Mouse (Mus musculus) hindbrain, embryonic 13.5 days (tissue): ENCODE measurements around the gene Mecom. TPM values are rescaled to one million over a fixed set of nuclear protein-coding genes. Genes with fewer than 3 reads are reported as not detected.

Experiments used
- ATAC-seq: fragments of 200-750 bp; cut with Nextera tagmentation; 2 replicates; pipeline ENCODE4 v1.8.0; 2017; ENCODE audit warnings: moderate TSS enrichment; ENCODE audit not compliant: low FRiP score
- H3K27ac ChIP-seq: fragments of 300-500 bp; sonication (generic); 2 replicates; pipeline ENCODE4 v1.5.1; 2015; ENCODE audit warnings: inconsistent platforms, mild to moderate bottlenecking, moderate library complexity
- H3K27me3 ChIP-seq: fragments of 300-500 bp; sonication (generic); 2 replicates; pipeline ENCODE4 v1.6.1; 2015; ENCODE audit warnings: mild to moderate bottlenecking, inconsistent platforms
- H3K36me3 ChIP-seq: fragments of 300-500 bp; sonication (generic); 2 replicates; pipeline ENCODE4 v1.6.1; 2015; ENCODE audit warnings: mild to moderate bottlenecking, inconsistent platforms
- H3K4me1 ChIP-seq: fragments of 300-500 bp; sonication (generic); replicated peaks from 2 replicates; pipeline ENCODE4 v1.6.1; 2015; ENCODE audit warnings: inconsistent platforms
- H3K4me2 ChIP-seq: fragments of 300-500 bp; sonication (generic); 2 replicates; pipeline ENCODE4 v1.6.1; 2015; ENCODE audit warnings: inconsistent platforms, mild to moderate bottlenecking, moderate library complexity
- H3K4me3 ChIP-seq: fragments of 300-500 bp; sonication (generic); 2 replicates; pipeline ENCODE4 v1.5.1; 2015; ENCODE audit warnings: mild to moderate bottlenecking, inconsistent platforms
- H3K9ac ChIP-seq: fragments of 300-500 bp; sonication (generic); 2 replicates; pipeline ENCODE4 v1.6.1; 2015; ENCODE audit warnings: mild to moderate bottlenecking, inconsistent platforms
- H3K9me3 ChIP-seq: fragments of 300-500 bp; sonication (generic); 2 replicates; pipeline ENCODE4 v1.6.1; 2016; ENCODE audit warnings: inconsistent platforms
- WGBS: fragments of 180-500 bp; shearing (Covaris S2); methylation state at CpG from one replicate; pipeline ENCODE4 v1.1.7; 2015; 5-methylcytosine and 5-hydroxymethylcytosine counted together
- polyA plus RNA-seq: library from polyadenylated mRNA; unstranded; fragments of >200 nt; fragmentation: Nextera tagmentation; extraction: Ambion mirVana; gene quantifications from 2 replicates; pipeline ENCODE4 v1.2.1, GENCODE M21; 2015

The Mecom gene
- polyA plus RNA-seq, 1 experiment from 2014 or later: 12.3 TPM

- no peak overlapping the region for H3K4me2 ChIP-seq
- no peak overlapping the region for H3K4me3 ChIP-seq
- H3K27me3 ChIP-seq: no peaks in the 10 kb centered on the region
- no peak for ATAC-seq
- no peaks in the 10 kb centered on the region for H3K9me3 ChIP-seq
- peaks cover 4% of the 10 kb centered on the region; the same call in 1 of the 2 replicates for H3K4me1 ChIP-seq
- H3K9ac ChIP-seq: no peak overlapping the region
- H3K27ac ChIP-seq: no peak overlapping the region
- no peaks in the 10 kb centered on the region for H3K36me3 ChIP-seq
- 82% methylated on average over 7 of the region's 7 CpGs for WGBS
Observed at GRCm38 (mm10) chr3:30000260-30000659, 547.5 kb downstream of the Mecom start.

DNA sequence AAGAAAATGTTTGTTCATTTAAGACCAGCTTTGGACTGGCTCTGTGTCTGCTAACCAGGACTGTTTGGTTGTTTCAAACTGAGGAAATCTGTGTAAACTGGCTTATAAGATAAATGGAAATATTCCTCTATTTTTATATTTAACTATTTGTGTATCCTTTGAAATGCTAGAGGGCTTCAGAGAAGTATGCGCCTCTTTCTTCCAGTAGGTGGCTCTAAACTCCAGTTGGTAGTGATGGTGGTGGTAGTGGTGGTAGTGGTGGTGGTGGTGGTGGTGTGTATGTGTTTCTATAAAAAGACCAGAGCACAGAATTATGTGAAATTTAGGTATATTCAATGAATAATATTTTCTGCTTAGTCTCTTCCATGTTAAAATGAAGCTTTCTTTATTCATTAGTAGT lies 548.8 kb downstream of the Mecom start:
- H3K27ac ChIP-seq: no peak overlapping the region
- no peaks in the 10 kb centered on the region for H3K27me3 ChIP-seq
- no peak overlapping the region for H3K4me2 ChIP-seq
- H3K4me1 ChIP-seq: no peaks in the 10 kb centered on the region
- H3K36me3 ChIP-seq: no peaks in the 10 kb centered on the region
- H3K4me3 ChIP-seq: no peak overlapping the region
- WGBS: 38% methylated on average over 1 of the region's 1 CpGs
- no peaks in the 10 kb centered on the region for H3K9me3 ChIP-seq
- ATAC-seq: no peak
- H3K9ac ChIP-seq: no peak overlapping the region

- no peaks in the 10 kb centered on the region for H3K36me3 ChIP-seq
- H3K27me3 ChIP-seq: no peaks in the 10 kb centered on the region
- no peak for ATAC-seq
- no peak overlapping the region for H3K9ac ChIP-seq
- WGBS: 86% methylated on average over 7 of the region's 7 CpGs
- H3K4me2 ChIP-seq: no peak overlapping the region
- no peak overlapping the region for H3K4me3 ChIP-seq
- H3K4me1 ChIP-seq: no peaks in the 10 kb centered on the region
- H3K27ac ChIP-seq: no peak overlapping the region
- no peaks in the 10 kb centered on the region for H3K9me3 ChIP-seq
Observed at GRCm38 (mm10) chr3:29997068-29997467, 550.7 kb downstream of the Mecom start.

DNA sequence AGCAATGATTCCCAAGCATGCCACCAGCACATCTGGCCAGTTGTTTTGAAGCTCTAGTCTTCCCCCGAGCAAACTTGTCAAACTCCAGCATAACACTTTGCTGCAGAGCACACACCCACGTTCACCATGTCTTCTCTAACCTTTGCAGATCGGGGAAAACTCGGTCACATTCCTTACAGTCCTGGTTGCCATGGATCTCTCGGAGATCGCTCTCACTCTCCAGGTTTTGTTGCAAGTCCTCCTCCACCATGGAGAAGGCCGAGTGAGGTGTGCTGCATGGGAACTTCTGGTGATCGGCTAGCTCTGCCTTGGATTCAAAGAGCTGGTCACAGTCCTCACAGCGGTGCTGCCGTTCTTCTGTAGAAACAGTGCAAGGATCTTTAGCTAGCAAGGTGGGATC lies 554.5 kb downstream of the Mecom start:
- Histone ChIP-seq H3K9ac (no peak overlapping the region), H3K36me3 (no peaks in the 10 kb centered on the region), H3K4me1 (no peaks in the 10 kb centered on the region), H3K9me3 (no peaks in the 10 kb centered on the region), H3K4me2 (no peak overlapping the region), H3K27ac (no peak overlapping the region), H3K4me3 (no peak overlapping the region), H3K27me3 (no peaks in the 10 kb centered on the region)
- no peak for ATAC-seq
- 67% methylated on average over 10 of the region's 10 CpGs for WGBS

DNA sequence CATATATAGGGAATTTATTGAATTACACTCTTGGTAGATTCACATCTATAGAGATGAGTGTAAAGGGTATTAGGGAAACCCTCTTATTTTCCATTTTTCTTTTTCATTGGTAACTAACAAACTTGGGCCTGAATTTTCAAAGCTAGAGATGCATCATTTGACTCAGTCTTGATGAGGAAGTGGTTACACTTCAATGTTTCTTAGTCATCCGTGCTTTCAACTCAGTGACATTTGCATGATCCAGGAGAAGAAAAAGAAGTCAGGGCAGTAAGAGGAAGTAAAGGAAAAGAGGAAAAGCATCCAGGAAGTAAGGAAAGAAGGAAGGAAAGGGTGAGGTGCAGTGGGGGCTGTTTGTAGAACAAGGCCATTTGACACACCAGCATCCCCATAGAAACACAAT lies 556.3 kb downstream of the Mecom start:
- ATAC-seq: no peak
- Histone ChIP-seq H3K9ac (no peak overlapping the region), H3K4me2 (no peak overlapping the region), H3K4me3 (no peak overlapping the region), H3K9me3 (no peaks in the 10 kb centered on the region), H3K27me3 (no peaks in the 10 kb centered on the region), H3K27ac (no peak overlapping the region), H3K36me3 (no peaks in the 10 kb centered on the region), H3K4me1 (no peaks in the 10 kb centered on the region)
- 97% methylated on average over 1 of the region's 1 CpGs for WGBS

DNA sequence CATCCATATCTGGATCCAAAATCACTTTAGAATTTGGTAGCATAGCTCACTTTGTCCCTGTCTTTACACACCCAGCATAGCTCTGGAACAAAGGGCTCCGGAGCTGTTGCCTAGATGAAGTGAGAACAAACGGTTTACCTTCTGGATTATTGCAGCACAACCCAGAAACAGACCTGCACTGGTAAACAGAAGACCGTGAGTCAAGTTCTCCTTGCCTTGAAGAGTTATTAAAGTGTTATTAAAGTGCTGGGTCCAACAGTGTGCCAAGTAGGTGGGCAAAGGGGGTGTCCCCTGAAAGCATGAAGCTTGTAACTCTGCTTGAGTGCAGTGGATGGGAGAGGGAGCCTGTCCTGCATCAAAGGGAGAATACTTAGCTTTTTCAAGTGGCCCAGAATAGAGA lies 563.4 kb downstream of the Mecom start:
- H3K9me3 ChIP-seq: no peaks in the 10 kb centered on the region
- no peaks in the 10 kb centered on the region for H3K27me3 ChIP-seq
- WGBS: 93% methylated on average over 3 of the region's 3 CpGs
- no peak overlapping the region for H3K9ac ChIP-seq
- no peak overlapping the region for H3K4me3 ChIP-seq
- H3K4me1 ChIP-seq: no peaks in the 10 kb centered on the region
- no peak overlapping the region for H3K27ac ChIP-seq
- H3K4me2 ChIP-seq: no peak overlapping the region
- ATAC-seq: no peak
- H3K36me3 ChIP-seq: no peaks in the 10 kb centered on the region

DNA sequence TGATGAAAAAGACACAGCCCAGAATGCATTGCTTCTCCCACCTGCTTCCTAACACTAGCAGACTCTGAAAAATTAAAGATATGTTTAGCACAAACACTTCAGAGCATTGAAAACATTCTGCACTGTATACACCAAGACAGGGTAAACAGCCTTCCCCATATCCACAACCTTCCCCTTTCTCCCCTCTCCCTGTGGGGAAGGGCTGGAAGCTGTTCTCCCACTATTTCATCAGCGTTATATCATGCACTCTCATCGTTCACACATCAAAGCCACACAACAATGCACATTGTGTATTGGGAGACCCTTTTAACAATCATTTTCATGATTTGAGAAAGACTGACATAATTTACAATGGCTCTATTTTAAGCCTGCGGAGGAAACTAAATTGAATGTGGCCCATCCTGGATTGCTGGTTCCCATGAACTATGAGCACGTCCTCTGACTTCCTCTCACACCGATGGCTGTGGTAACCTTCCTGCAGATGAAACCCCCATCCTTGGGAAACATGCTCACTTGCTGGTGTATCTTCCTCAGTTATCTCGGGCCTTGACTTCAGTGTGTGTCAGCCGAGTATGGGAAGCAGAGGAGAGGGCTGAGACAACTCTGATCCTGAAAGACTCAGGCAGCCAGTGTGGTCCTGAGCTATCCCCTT lies 566.4 kb downstream of the Mecom start:
- 74% methylated on average over 7 of the region's 7 CpGs for WGBS
- H3K27me3 ChIP-seq: no peaks in the 10 kb centered on the region
- no peak overlapping the region for H3K4me3 ChIP-seq
- H3K4me1 ChIP-seq: no peaks in the 10 kb centered on the region
- H3K4me2 ChIP-seq: no peak overlapping the region
- H3K9me3 ChIP-seq: no peaks in the 10 kb centered on the region
- no peaks in the 10 kb centered on the region for H3K36me3 ChIP-seq
- ATAC-seq: no peak
- H3K9ac ChIP-seq: no peak overlapping the region
- H3K27ac ChIP-seq: no peak overlapping the region

DNA sequence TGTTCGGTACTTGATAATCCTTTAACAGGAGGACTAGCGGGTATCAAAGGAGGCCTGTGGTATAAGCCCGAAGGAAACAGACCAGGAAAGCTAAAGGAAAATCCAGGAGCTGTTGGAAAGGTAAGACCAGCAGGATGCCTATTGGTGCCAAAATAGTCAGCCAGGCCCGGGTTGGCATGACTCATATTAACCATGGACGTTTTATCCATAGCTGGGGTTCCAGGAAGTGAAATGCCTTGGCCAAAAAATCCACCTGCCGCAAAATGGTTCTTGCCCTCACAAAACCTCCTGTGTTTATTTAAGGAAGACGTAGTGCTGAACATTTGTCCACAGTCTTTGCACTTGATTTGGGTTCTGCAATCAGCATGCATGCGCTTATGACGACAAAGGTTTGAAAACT lies 567.3 kb downstream of the Mecom start:
- H3K27me3 ChIP-seq: no peaks in the 10 kb centered on the region
- no peaks in the 10 kb centered on the region for H3K9me3 ChIP-seq
- no peak overlapping the region for H3K4me2 ChIP-seq
- H3K36me3 ChIP-seq: no peaks in the 10 kb centered on the region
- H3K4me1 ChIP-seq: no peaks in the 10 kb centered on the region
- no peak for ATAC-seq
- no peak overlapping the region for H3K4me3 ChIP-seq
- H3K27ac ChIP-seq: no peak overlapping the region
- WGBS: 94% methylated on average over 9 of the region's 9 CpGs
- no peak overlapping the region for H3K9ac ChIP-seq

DNA sequence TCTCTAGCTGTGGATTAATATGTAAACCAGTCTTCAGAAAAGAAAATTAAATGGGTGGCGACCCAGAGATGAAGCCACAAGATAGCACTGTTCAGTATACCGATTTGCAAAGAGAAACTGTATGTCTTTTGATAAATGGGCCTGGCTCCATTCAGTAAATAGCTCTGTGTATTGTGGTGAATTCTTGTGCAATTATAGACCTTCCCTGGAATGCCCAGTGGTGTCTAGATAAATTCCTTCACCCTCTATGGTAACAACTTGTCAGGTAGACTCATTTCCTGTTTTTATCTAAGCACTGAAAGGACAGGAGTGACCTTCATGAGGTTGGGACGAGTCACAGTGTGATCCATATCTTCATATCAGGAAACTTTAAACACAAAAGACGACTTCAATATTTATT lies 571.2 kb downstream of the Mecom start:
- Histone ChIP-seq H3K36me3 (no peaks in the 10 kb centered on the region), H3K4me2 (no peak overlapping the region), H3K27ac (no peak overlapping the region), H3K9ac (no peak overlapping the region), H3K4me3 (no peak overlapping the region), H3K27me3 (no peaks in the 10 kb centered on the region), H3K9me3 (no peaks in the 10 kb centered on the region), H3K4me1 (no peaks in the 10 kb centered on the region)
- ATAC-seq: no peak
- WGBS: 66% methylated on average over 4 of the region's 4 CpGs

- H3K9me3 ChIP-seq: no peaks in the 10 kb centered on the region
- ATAC-seq: no peak
- H3K4me3 ChIP-seq: no peak overlapping the region
- 0 out of 2 replicates have a peak, but pooled peaks cover 6% of the 10 kb centered on the region for H3K4me1 ChIP-seq
- no peak overlapping the region for H3K27ac ChIP-seq
- 70% methylated on average over 11 of the region's 11 CpGs for WGBS
- no peak overlapping the region for H3K9ac ChIP-seq
- H3K36me3 ChIP-seq: no peaks in the 10 kb centered on the region
- H3K4me2 ChIP-seq: peak overlapping the region; percentile 20; the same call in 1 of the 2 replicates
- H3K27me3 ChIP-seq: no peaks in the 10 kb centered on the region
Observed at GRCm38 (mm10) chr3:29968433-29968949, 579.3 kb downstream of the Mecom start.

GRCm38 (mm10) chr3:29963953-29964352 lies 583.9 kb downstream of the Mecom start:
- ATAC-seq: no peak
- Histone ChIP-seq H3K4me1 (0 out of 2 replicates have a peak, but pooled peaks cover under 1% of the 10 kb centered on the region), H3K4me2 (no peak overlapping the region), H3K36me3 (no peaks in the 10 kb centered on the region), H3K9ac (no peak overlapping the region), H3K27me3 (no peaks in the 10 kb centered on the region), H3K4me3 (no peak overlapping the region), H3K27ac (no peak overlapping the region), H3K9me3 (no peaks in the 10 kb centered on the region)
- WGBS: 81% methylated on average over 7 of the region's 7 CpGs

DNA sequence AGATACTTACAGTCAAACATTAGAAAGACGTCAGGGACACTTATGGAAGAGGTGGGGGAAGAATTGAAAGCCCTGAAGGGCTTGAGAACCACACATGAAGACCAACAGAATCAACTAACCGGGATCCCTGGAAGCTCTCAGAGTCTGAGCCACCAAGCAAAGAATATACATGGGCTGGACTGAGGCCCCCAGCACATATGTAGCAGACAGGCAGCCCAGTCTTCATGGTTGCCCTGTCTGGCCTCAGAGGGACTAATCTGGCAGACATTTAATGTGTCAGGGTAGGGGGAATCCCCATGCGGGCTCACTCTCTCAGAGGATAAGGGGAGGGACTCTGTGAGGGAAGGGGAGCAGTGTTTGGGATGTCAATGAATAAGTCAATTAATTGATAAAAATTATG lies 584.4 kb downstream of the Mecom start:
- no peak overlapping the region for H3K27ac ChIP-seq
- no peaks in the 10 kb centered on the region for H3K27me3 ChIP-seq
- no peaks in the 10 kb centered on the region for H3K9me3 ChIP-seq
- no peak overlapping the region for H3K4me3 ChIP-seq
- no peak overlapping the region for H3K4me2 ChIP-seq
- H3K9ac ChIP-seq: no peak overlapping the region
- H3K4me1 ChIP-seq: no peaks in the 10 kb centered on the region
- no peaks in the 10 kb centered on the region for H3K36me3 ChIP-seq
- no peak for ATAC-seq
- 84% methylated on average over 3 of the region's 3 CpGs for WGBS

- H3K9ac ChIP-seq: no peak overlapping the region
- WGBS: 87% methylated on average over 3 of the region's 3 CpGs
- H3K4me1 ChIP-seq: peaks cover 11% of the 10 kb centered on the region
- no peak for ATAC-seq
- H3K27me3 ChIP-seq: no peaks in the 10 kb centered on the region
- no peaks in the 10 kb centered on the region for H3K9me3 ChIP-seq
- no peak overlapping the region for H3K4me2 ChIP-seq
- no peak overlapping the region for H3K4me3 ChIP-seq
- no peak overlapping the region for H3K27ac ChIP-seq
- no peaks in the 10 kb centered on the region for H3K36me3 ChIP-seq
Observed at GRCm38 (mm10) chr3:29959051-29959450, 588.8 kb downstream of the Mecom start.
